Mouse (Mus musculus): ENCODE results near the gene Atp6v0a1. TPM values are rescaled to one million over a fixed set of nuclear protein-coding genes. Genes with fewer than 3 reads are reported as not detected.

Gene Atp6v0a1
- total and polyA plus RNA-seq, 2 experiments from 2014 or later = 162 to 179 TPM

- no peak for TF ChIP-seq CTCF (IDR thresholded peaks at IDR 0.05; ENCODE audit: low read depth)
- WGBS = 75% methylated on average over 6 of the region's 6 CpGs
- no peak for ATAC-seq
These were observed 44.2 kb upstream of the Atp6v0a1 start for GRCm38 (mm10) chr11:100964901-100965542.

GRCm38 (mm10) chr11:100965760-100966159 lies 43.5 kb upstream of the Atp6v0a1 start:
- 75% methylated on average over 6 of the region's 6 CpGs for WGBS

More at GRCm38 (mm10) chr11:100964901-100965542, 44.2 kb upstream of the Atp6v0a1 start:
- H3K9me3 ChIP-seq (ENCODE audit: low read length) = no peaks in the 10 kb centered on the region
- no peak overlapping the region for H3K9ac ChIP-seq
- no peak overlapping the region for H3K4me3 ChIP-seq (ENCODE audit: low read depth, low read length)
- H3K4me1 ChIP-seq (ENCODE audit: insufficient read depth) = peaks cover 2% of the 10 kb centered on the region; the same call in 1 of the 2 replicates
- no peaks in the 10 kb centered on the region for H3K36me3 ChIP-seq (ENCODE audit: insufficient read depth)
- DNase-seq = no peak
- H3K27me3 ChIP-seq (ENCODE audit: insufficient read depth, low read length) = peaks cover 35% of the 10 kb centered on the region
- no peak overlapping the region for H3K27ac ChIP-seq (ENCODE audit: low read depth, low read length)
- no peak overlapping the region for H3K4me2 ChIP-seq (ENCODE audit: low read depth)

GRCm38 (mm10) chr11:100967376-100967775 lies 41.9 kb upstream of the Atp6v0a1 start:
- H3K9ac ChIP-seq = no peak overlapping the region
- DNase-seq (no peak), ATAC-seq (no peak)
- H3K27me3 ChIP-seq (ENCODE audit: insufficient read depth, low read length) = peaks cover 55% of the 10 kb centered on the region
- no peak overlapping the region for H3K27ac ChIP-seq (ENCODE audit: low read depth, low read length)
- 69% methylated on average over 5 of the region's 5 CpGs for WGBS
- peaks cover 6% of the 10 kb centered on the region; the same call in 1 of the 2 replicates for H3K4me1 ChIP-seq (ENCODE audit: insufficient read depth)
- H3K36me3 ChIP-seq (ENCODE audit: insufficient read depth) = no peaks in the 10 kb centered on the region
- TF ChIP-seq CTCF (IDR thresholded peaks at IDR 0.05; ENCODE audit: low read depth) = no peak
- H3K4me2 ChIP-seq (ENCODE audit: low read depth) = no peak overlapping the region
- H3K9me3 ChIP-seq (ENCODE audit: low read length) = no peaks in the 10 kb centered on the region
- H3K4me3 ChIP-seq (ENCODE audit: low read depth, low read length) = no peak overlapping the region

More at GRCm38 (mm10) chr11:100965760-100966159, 43.5 kb upstream of the Atp6v0a1 start:
- Histone ChIP-seq H3K9ac (no peak overlapping the region), H3K4me1 (ENCODE audit: insufficient read depth) (peaks cover 6% of the 10 kb centered on the region; the same call in 1 of the 2 replicates), H3K36me3 (ENCODE audit: insufficient read depth) (no peaks in the 10 kb centered on the region), H3K27me3 (ENCODE audit: insufficient read depth, low read length) (peaks cover 40% of the 10 kb centered on the region), H3K27ac (ENCODE audit: low read depth, low read length) (no peak overlapping the region), H3K4me2 (ENCODE audit: low read depth) (no peak overlapping the region), H3K4me3 (ENCODE audit: low read depth, low read length) (no peak overlapping the region), H3K9me3 (ENCODE audit: low read length) (no peaks in the 10 kb centered on the region)
- DNase-seq (no peak), ATAC-seq (no peak)
- TF ChIP-seq CTCF (IDR thresholded peaks at IDR 0.05; ENCODE audit: low read depth) = no peak

GRCm38 (mm10) chr11:100967881-100968420 lies 41.3 kb upstream of the Atp6v0a1 start:
- Histone ChIP-seq H3K36me3 (ENCODE audit: insufficient read depth) (no peaks in the 10 kb centered on the region), H3K9me3 (ENCODE audit: low read length) (no peaks in the 10 kb centered on the region), H3K4me3 (ENCODE audit: low read depth, low read length) (no peak overlapping the region), H3K27me3 (ENCODE audit: insufficient read depth, low read length) (peaks cover 61% of the 10 kb centered on the region), H3K4me2 (ENCODE audit: low read depth) (no peak overlapping the region), H3K9ac (no peak overlapping the region), H3K27ac (ENCODE audit: low read depth, low read length) (no peak overlapping the region), H3K4me1 (ENCODE audit: insufficient read depth) (peaks cover 6% of the 10 kb centered on the region; the same call in 1 of the 2 replicates)
- ATAC-seq (no peak), DNase-seq (no peak)
- TF ChIP-seq CTCF (IDR thresholded peaks at IDR 0.05; ENCODE audit: low read depth) = no peak
- 87% methylated on average over 5 of the region's 5 CpGs for WGBS

GRCm38 (mm10) chr11:100968501-100968900 lies 40.8 kb upstream of the Atp6v0a1 start:
- H3K4me2 ChIP-seq (ENCODE audit: low read depth) = no peak overlapping the region
- no peak overlapping the region for H3K4me3 ChIP-seq (ENCODE audit: low read depth, low read length)
- H3K9ac ChIP-seq = no peak overlapping the region
- H3K4me1 ChIP-seq (ENCODE audit: insufficient read depth) = peaks cover 6% of the 10 kb centered on the region; the same call in 1 of the 2 replicates
- no peaks in the 10 kb centered on the region for H3K9me3 ChIP-seq (ENCODE audit: low read length)
- ATAC-seq (no peak), DNase-seq (no peak)
- 79% methylated on average over 5 of the region's 5 CpGs for WGBS
- H3K36me3 ChIP-seq (ENCODE audit: insufficient read depth) = no peaks in the 10 kb centered on the region
- H3K27ac ChIP-seq (ENCODE audit: low read depth, low read length) = no peak overlapping the region
- H3K27me3 ChIP-seq (ENCODE audit: insufficient read depth, low read length) = peaks cover 66% of the 10 kb centered on the region
- TF ChIP-seq CTCF (IDR thresholded peaks at IDR 0.05; ENCODE audit: low read depth) = no peak

- ATAC-seq (no peak), DNase-seq (no peak)
- Histone ChIP-seq H3K4me1 (ENCODE audit: insufficient read depth) (peaks cover 6% of the 10 kb centered on the region; the same call in 1 of the 2 replicates), H3K27ac (ENCODE audit: low read depth, low read length) (no peak overlapping the region), H3K27me3 (ENCODE audit: insufficient read depth, low read length) (peaks cover 66% of the 10 kb centered on the region), H3K4me3 (ENCODE audit: low read depth, low read length) (peak overlapping the region; percentile 34), H3K9me3 (ENCODE audit: low read length) (no peaks in the 10 kb centered on the region), H3K9ac (0 out of 2 replicates have a peak overlapping the region, but pooled peaks have one; percentile 14), H3K4me2 (ENCODE audit: low read depth) (peak overlapping the region; percentile 50), H3K36me3 (ENCODE audit: insufficient read depth) (no peaks in the 10 kb centered on the region)
- 10% methylated on average over 33 of the region's 35 CpGs for whole genome bisulfite sequencing
- no peak for TF ChIP-seq CTCF (IDR thresholded peaks at IDR 0.05; ENCODE audit: low read depth)
These were observed 40.0 kb upstream of the Atp6v0a1 start for GRCm38 (mm10) chr11:100969189-100969743.
